Mouse (Mus musculus) MEL (cell line): ENCODE data around the gene Odf4. TPM values are rescaled to one million over a fixed set of nuclear protein-coding genes. Genes with fewer than 3 reads are reported as not detected.

Experiments
- DNase-seq: peaks from one replicate; pipeline ENCODE4 v3.0.0; 2011; ENCODE audit warnings: low read depth, low spot score
- H3K27ac ChIP-seq: 2 replicates; pipeline ENCODE4 v1.5.1; 2012; ENCODE audit warnings: low read depth, mild to moderate bottlenecking, control low read depth, low read length, moderate library complexity; ENCODE audit not compliant: control insufficient read depth
- H3K27me3 ChIP-seq, 2 experiments: fragments of 150-350 bp in 1 of 2; sonication (generic) in 1 of 2; 2 replicates each; pipeline ENCODE4 v1.6.1; 2012; ENCODE audit warnings: low read length in 2 of 2, mild to moderate bottlenecking in 2 of 2, improper control_type of control experiment in 1 of 2, moderate library complexity in 1 of 2; ENCODE audit not compliant: insufficient read depth in 2 of 2, control insufficient read depth in 1 of 2
- H3K36me3 ChIP-seq, 2 experiments: 2 replicates each; pipeline ENCODE4 v1.6.1; 2012 to 2014; ENCODE audit warnings: low read length in 2 of 2, improper control_type of control experiment in 1 of 2, inconsistent platforms in 1 of 2, mild to moderate bottlenecking in 1 of 2; ENCODE audit not compliant: insufficient read depth in 2 of 2, control insufficient read depth in 1 of 2
- H3K4me1 ChIP-seq, 2 experiments: fragments of 150-350 bp in 1 of 2; sonication (generic) in 1 of 2; 2 replicates each; pipeline ENCODE4 v1.6.1; 2012; ENCODE audit warnings: low read length in 2 of 2, improper control_type of control experiment in 1 of 2, mild to moderate bottlenecking in 1 of 2; ENCODE audit not compliant: insufficient read depth in 2 of 2, control insufficient read depth in 1 of 2
- H3K4me3 ChIP-seq, 2 experiments: fragments of 150-350 bp in 1 of 2; sonication (generic) in 1 of 2; 2 replicates each; pipeline ENCODE4 v1.5.1; 2012; ENCODE audit warnings: low read depth in 2 of 2, low read length in 2 of 2, mild to moderate bottlenecking in 2 of 2, moderate library complexity in 2 of 2, control low read depth in 1 of 2, improper control_type of control experiment in 1 of 2; ENCODE audit not compliant: control insufficient read depth in 1 of 2, insufficient read depth in 1 of 2
- H3K79me2 ChIP-seq: 2 replicates; pipeline ENCODE4 v1.6.1; 2012; ENCODE audit warnings: mild to moderate bottlenecking, low read length, moderate library complexity; ENCODE audit not compliant: control insufficient read depth, poor library complexity, insufficient read depth
- H3K9ac ChIP-seq: 2 replicates; pipeline ENCODE4 v1.6.1; 2012; ENCODE audit warnings: low read depth, mild to moderate bottlenecking, control low read depth, low read length, moderate library complexity; ENCODE audit not compliant: control insufficient read depth, poor library complexity, severe bottlenecking
- H3K9me3 ChIP-seq: fragments of 150-350 bp; sonication (generic); replicated peaks from 2 replicates; pipeline ENCODE4 v1.6.1; 2012; ENCODE audit warnings: mild to moderate bottlenecking, low read length, improper control_type of control experiment, moderate library complexity; ENCODE audit not compliant: insufficient read depth
- BHLHE40 ChIP-seq: IDR thresholded peaks from 2 replicates; pipeline ENCODE4 v1.6.1; 2012; ENCODE audit warnings: low read depth, mild to moderate bottlenecking, inconsistent platforms, low read length, improper control_type of control experiment, borderline replicate concordance
- CHD2 ChIP-seq: IDR thresholded peaks from 2 replicates; pipeline ENCODE4 v1.6.1; 2011; ENCODE audit warnings: low read length, improper control_type of control experiment
- CTCF ChIP-seq, 3 experiments: IDR thresholded peaks in 2 of 3; conservative IDR thresholded peaks in 1 of 3; 2 replicates each; pipeline ENCODE4 v1.5.1; 2011 to 2012; ENCODE audit warnings: low read length in 3 of 3, low read depth in 2 of 3, mild to moderate bottlenecking in 2 of 3, improper control_type of control experiment in 1 of 3, inconsistent platforms in 1 of 3, mixed read lengths in 1 of 3, moderate library complexity in 1 of 3; ENCODE audit not compliant: control insufficient read depth in 1 of 3, insufficient read depth in 1 of 3, poor library complexity in 1 of 3, severe bottlenecking in 1 of 3
- EP300 ChIP-seq, 2 experiments: IDR thresholded peaks; 2 replicates each; pipeline ENCODE4 v1.6.1; 2011; ENCODE audit warnings: improper control_type of control experiment in 2 of 2, low read length in 2 of 2, low read depth in 1 of 2, mild to moderate bottlenecking in 1 of 2
- ETS1 ChIP-seq: IDR thresholded peaks from 2 replicates; pipeline ENCODE4 v1.6.1; 2012; ENCODE audit warnings: low read depth, mild to moderate bottlenecking, inconsistent platforms, low read length, improper control_type of control experiment, moderate library complexity
- GABPA ChIP-seq: IDR thresholded peaks from 2 replicates; pipeline ENCODE4 v1.6.1; 2012; ENCODE audit warnings: low read depth, mild to moderate bottlenecking, inconsistent platforms, low read length, improper control_type of control experiment, moderate library complexity
- GATA1 ChIP-seq: IDR thresholded peaks from 2 replicates; pipeline ENCODE4 v1.6.1; 2011; ENCODE audit warnings: low read depth, low read length, improper control_type of control experiment
- KAT2A ChIP-seq: conservative IDR thresholded peaks from 2 replicates; pipeline ENCODE4 v1.6.1; 2012; ENCODE audit warnings: low read depth, low read length, improper control_type of control experiment, inconsistent platforms
- MAFK ChIP-seq: IDR thresholded peaks from 2 replicates; pipeline ENCODE4 v1.6.1; 2011; ENCODE audit warnings: low read depth, mild to moderate bottlenecking, low read length, improper control_type of control experiment, borderline replicate concordance
- MXI1 ChIP-seq: IDR thresholded peaks from 2 replicates; pipeline ENCODE4 v1.6.1; 2011; ENCODE audit warnings: mild to moderate bottlenecking, low read depth, low read length, improper control_type of control experiment
- MYC ChIP-seq: IDR thresholded peaks from 2 replicates; pipeline ENCODE4 v1.6.1; 2011; ENCODE audit warnings: low read depth, mild to moderate bottlenecking, low read length, improper control_type of control experiment, moderate library complexity
- NELFE ChIP-seq: IDR thresholded peaks from 2 replicates; pipeline ENCODE4 v1.6.1; 2011; ENCODE audit warnings: low read depth, low read length, improper control_type of control experiment
- NRF1 ChIP-seq: IDR thresholded peaks from 2 replicates; pipeline ENCODE4 v1.6.1; 2014; ENCODE audit warnings: low read depth, mild to moderate bottlenecking, inconsistent platforms, low read length, improper control_type of control experiment, moderate library complexity; ENCODE audit not compliant: poor library complexity, insufficient read depth, severe bottlenecking
- POLR2AphosphoS5 ChIP-seq: IDR thresholded peaks from 2 replicates; pipeline ENCODE4 v1.6.1; 2012; ENCODE audit warnings: low read depth, borderline replicate concordance, mild to moderate bottlenecking, inconsistent platforms, low read length, moderate library complexity, mixed read lengths
- SMC3 ChIP-seq: IDR thresholded peaks from 2 replicates; pipeline ENCODE4 v1.6.1; 2011; ENCODE audit warnings: low read depth, low read length, improper control_type of control experiment
- TAL1 ChIP-seq: IDR thresholded peaks from 2 replicates; pipeline ENCODE4 v1.6.1; 2012; ENCODE audit warnings: mild to moderate bottlenecking, inconsistent platforms, low read length, moderate library complexity, mixed read lengths
- UBTF ChIP-seq: IDR thresholded peaks from 2 replicates; pipeline ENCODE4 v1.6.1; 2012; ENCODE audit warnings: low read depth, mild to moderate bottlenecking, inconsistent platforms, low read length, improper control_type of control experiment, moderate library complexity, borderline replicate concordance; ENCODE audit not compliant: insufficient read depth
- USF2 ChIP-seq, 2 experiments: IDR thresholded peaks; 2 replicates each; pipeline ENCODE4 v1.6.1; 2011 to 2012; ENCODE audit warnings: improper control_type of control experiment in 2 of 2, low read length in 2 of 2, borderline replicate concordance in 1 of 2, inconsistent platforms in 1 of 2, low read depth in 1 of 2, mild to moderate bottlenecking in 1 of 2; ENCODE audit not compliant: insufficient read depth in 1 of 2
- ZMIZ1 ChIP-seq: IDR thresholded peaks from 2 replicates; pipeline ENCODE4 v1.6.1; 2012; ENCODE audit warnings: low read depth, mild to moderate bottlenecking, inconsistent platforms, low read length, improper control_type of control experiment, moderate library complexity
- ZNF384 ChIP-seq: IDR thresholded peaks from 2 replicates; pipeline ENCODE4 v1.6.1; 2012; ENCODE audit warnings: low read depth, mild to moderate bottlenecking, inconsistent platforms, low read length, improper control_type of control experiment
- polyA plus RNA-seq, 2 experiments: library from polyadenylated mRNA; stranded (reverse) in 1 of 2; unstranded in 1 of 2; fragments of >175 nt in 1 of 2; fragments of >200 nt in 1 of 2; gene quantifications; 2 replicates each; pipeline versions ENCODE4 v1.2.1 to v1.2.4; 2012; ENCODE audit warnings: low replicate concordance in 2 of 2, low read depth in 1 of 2; ENCODE audit not compliant: insufficient read length in 2 of 2, insufficient read depth in 1 of 2, missing spikeins in 1 of 2
- total RNA-seq: library from RNA; depleted of rRNA; stranded (reverse); fragments of 300-350 nt; gene quantifications from 2 replicates; pipeline ENCODE4 v1.2.3, GENCODE M21; 2012

The Odf4 gene
- total and polyA plus RNA-seq, 3 experiments, result not detected

DNA sequence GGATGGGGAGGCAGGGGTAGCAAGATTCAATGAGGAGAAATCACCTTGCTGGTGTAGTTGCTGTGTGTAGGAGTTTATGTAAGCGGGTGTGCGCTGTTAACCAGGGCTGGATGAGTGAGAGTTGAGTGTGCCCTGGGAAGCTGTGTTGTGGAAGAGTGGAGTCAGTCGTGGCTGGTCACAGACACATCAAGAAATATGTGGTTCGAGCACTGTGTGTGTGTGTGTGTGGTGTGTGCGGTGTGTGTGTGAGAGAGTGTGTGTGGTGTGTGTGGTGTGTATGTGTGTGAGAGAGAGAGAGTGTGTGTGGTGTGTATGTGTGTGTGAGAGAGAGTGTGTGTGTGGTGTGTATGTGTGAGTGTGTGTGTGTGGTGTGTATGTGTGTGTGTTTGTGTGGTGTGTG lies 28.6 kb upstream of the Odf4 start:
- Histone ChIP-seq H3K27me3 (peaks cover 4 to 6% of the 10 kb centered on the region in 2 experiments), H3K27ac (no peak overlapping the region), H3K9ac (no peak overlapping the region), H3K36me3 (no peaks in the 10 kb centered on the region), H3K79me2 (no peaks in the 10 kb centered on the region), H3K9me3 (no peaks in the 10 kb centered on the region), H3K4me1 (no peaks in the 10 kb centered on the region), H3K4me3 (no peak overlapping the region)
- no peak for DNase-seq
- TF ChIP-seq SMC3 (no peak), POLR2AphosphoS5 (peak; percentile 62; the same call in 1 of the 2 replicates), ZMIZ1 (no peak), UBTF (no peak), CTCF (IDR thresholded peaks at IDR 0.05 in 2 of 3, conservative IDR thresholded peaks at IDR 0.05 in 1 of 3; ENCODE audit: control insufficient read depth in 1 of 3, insufficient read depth in 1 of 3, low read depth in 2 of 3, low read length in 3 of 3, poor library complexity in 1 of 3, severe bottlenecking in 1 of 3) (no peak), MXI1 (no peak), ETS1 (no peak), KAT2A (no peak)

DNA sequence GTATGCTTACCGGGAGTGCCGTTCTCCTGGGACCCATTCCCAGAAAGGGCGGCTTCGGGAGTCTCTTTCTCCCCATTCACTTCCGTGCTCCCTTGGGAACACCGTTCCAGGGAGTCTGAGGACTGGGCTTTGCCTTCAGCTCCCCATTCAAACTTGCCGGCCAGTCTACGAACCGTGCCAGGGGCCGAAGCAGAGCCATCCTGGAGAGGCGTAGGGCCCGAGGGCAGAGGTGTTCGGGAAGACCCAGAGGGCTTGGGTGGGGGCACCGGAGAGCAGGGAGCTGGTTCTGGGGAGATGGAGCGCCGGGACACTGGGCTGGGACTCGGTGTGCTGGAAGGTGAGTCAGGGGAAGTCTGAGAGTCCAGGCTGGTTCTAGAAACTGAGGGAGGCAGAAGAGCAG lies 27.5 kb upstream of the Odf4 start:
- no peak for DNase-seq
- no peaks in the 10 kb centered on the region for H3K36me3 ChIP-seq
- peaks cover 4 to 6% of the 10 kb centered on the region in 2 experiments for H3K27me3 ChIP-seq
- no peak overlapping the region for H3K9ac ChIP-seq
- no peak overlapping the region for H3K4me3 ChIP-seq
- no peaks in the 10 kb centered on the region for H3K9me3 ChIP-seq
- H3K79me2 ChIP-seq, result no peaks in the 10 kb centered on the region
- TF ChIP-seq TAL1 (no peak), GATA1 (no peak), ZNF384 (no peak), SMC3 (no peak), MAFK (no peak), CHD2 (no peak), USF2 (IDR thresholded peaks at IDR 0.05; ENCODE audit: borderline replicate concordance in 1 of 2, insufficient read depth in 1 of 2, low read depth in 1 of 2, low read length in 2 of 2) (no peak), BHLHE40 (no peak), UBTF (no peak), ETS1 (no peak), EP300 (IDR thresholded peaks at IDR 0.05; ENCODE audit: low read depth in 1 of 2, low read length in 2 of 2) (no peak), NELFE (no peak), NRF1 (no peak), GABPA (no peak), POLR2AphosphoS5 (no peak), MXI1 (no peak), CTCF (IDR thresholded peaks at IDR 0.05 in 2 of 3, conservative IDR thresholded peaks at IDR 0.05 in 1 of 3; ENCODE audit: control insufficient read depth in 1 of 3, insufficient read depth in 1 of 3, low read depth in 2 of 3, low read length in 3 of 3, poor library complexity in 1 of 3, severe bottlenecking in 1 of 3) (no peak), MYC (no peak)
- no peaks in the 10 kb centered on the region for H3K4me1 ChIP-seq
- H3K27ac ChIP-seq, result no peak overlapping the region
